Mouse (Mus musculus) embryonic facial prominence, embryonic 11.5 days (tissue): Measurements from ENCODE around the gene Sla2. TPM values are rescaled to one million over a fixed set of nuclear protein-coding genes. Genes with fewer than 3 reads are reported as not detected.
"Not testable (repeated sequence)": the region's sequence is repeated elsewhere in the genome, so short reads cannot be mapped to it uniquely, and the experiment has no call there.

Source experiments
- ATAC-seq: fragments of 200-750 bp; cut with Nextera tagmentation; replicated peaks from 2 replicates; pipeline ENCODE4 v1.8.0; 2017; ENCODE audit warnings: low read depth; ENCODE audit not compliant: insufficient number of reproducible peaks, low FRiP score, low TSS enrichment
- DNase-seq: peaks from one replicate; pipeline ENCODE4 v3.0.0-alpha.2; 2015; ENCODE audit warnings: low spot score
- H3K27ac ChIP-seq: fragments of 300-500 bp; sonication (generic); replicated peaks from 2 replicates; pipeline ENCODE4 v1.5.1; 2014; ENCODE audit warnings: mild to moderate bottlenecking, low read depth, low read length, control low read depth
- H3K27me3 ChIP-seq: fragments of 300-500 bp; sonication (generic); 2 replicates; pipeline ENCODE4 v1.6.1; 2014; ENCODE audit warnings: mild to moderate bottlenecking, low read length, moderate library complexity, mixed read lengths; ENCODE audit not compliant: control insufficient read depth, insufficient read depth
- H3K36me3 ChIP-seq: fragments of 300-500 bp; sonication (generic); replicated peaks from 2 replicates; pipeline ENCODE4 v1.6.1; 2014; ENCODE audit warnings: low read depth, mild to moderate bottlenecking, low read length, moderate library complexity, mixed read lengths; ENCODE audit not compliant: control insufficient read depth, insufficient read depth
- H3K4me1 ChIP-seq: fragments of 300-500 bp; sonication (generic); 2 replicates; pipeline ENCODE4 v1.6.1; 2014; ENCODE audit warnings: low read length, mixed read lengths; ENCODE audit not compliant: control insufficient read depth, insufficient read depth
- H3K4me2 ChIP-seq: fragments of 300-500 bp; sonication (generic); 2 replicates; pipeline ENCODE4 v1.6.1; 2014; ENCODE audit warnings: low read depth, mild to moderate bottlenecking, control low read depth, low read length, moderate library complexity
- H3K4me3 ChIP-seq: fragments of 300-500 bp; sonication (generic); 2 replicates; pipeline ENCODE4 v1.5.1; 2014; ENCODE audit warnings: low read depth, low read length, control low read depth
- H3K9ac ChIP-seq: fragments of 300-500 bp; sonication (generic); replicated peaks from 2 replicates; pipeline ENCODE4 v1.6.1; 2014; ENCODE audit warnings: mild to moderate bottlenecking, control low read depth, low read length
- H3K9me3 ChIP-seq: fragments of 300-500 bp; sonication (generic); replicated peaks from 2 replicates; pipeline ENCODE4 v1.6.1; 2016; ENCODE audit warnings: mild to moderate bottlenecking, low read length, inconsistent platforms, mixed read lengths; ENCODE audit not compliant: control insufficient read depth
- WGBS: fragments of 180-500 bp; shearing (Covaris S2); extraction: QIAGEN DNeasy Blood & Tissue Kit; methylation state at CpG from one replicate; pipeline ENCODE4 v1.1.7; 2014; 5-methylcytosine and 5-hydroxymethylcytosine counted together
- polyA plus RNA-seq: library from polyadenylated mRNA; unstranded; fragments of >200 nt; fragmentation: Nextera tagmentation; extraction: Ambion mirVana; gene quantifications from 2 replicates; pipeline ENCODE4 v1.2.1, GENCODE M21; 2014

Sla2 gene
- polyA plus RNA-seq, 1 experiment from 2014 or later, result 0.48 TPM

- DNase-seq, H3K27me3 ChIP-seq, H3K36me3 ChIP-seq, H3K4me3 ChIP-seq, H3K4me2 ChIP-seq, H3K4me1 ChIP-seq, H3K9me3 ChIP-seq, ATAC-seq, H3K27ac ChIP-seq, H3K9ac ChIP-seq: not testable (repeated sequence)
- 82% methylated on average over 3 of the region's 3 CpGs for WGBS
Measured at GRCm38 (mm10) chr2:156925611-156926010, 38.6 kb upstream of the Sla2 start.

GRCm38 (mm10) chr2:156925075-156925474 lies 38.1 kb upstream of the Sla2 start:
- H3K4me1 ChIP-seq, ATAC-seq, H3K27me3 ChIP-seq, DNase-seq, H3K9me3 ChIP-seq, H3K4me3 ChIP-seq, H3K27ac ChIP-seq, H3K4me2 ChIP-seq, H3K9ac ChIP-seq, H3K36me3 ChIP-seq: not testable (repeated sequence)
- WGBS, result 92% methylated on average over 4 of the region's 4 CpGs

GRCm38 (mm10) chr2:156924210-156924898 lies 37.4 kb upstream of the Sla2 start:
- DNase-seq (no peak), ATAC-seq (no peak)
- H3K4me1 ChIP-seq, result no peaks in the 10 kb centered on the region
- H3K27me3 ChIP-seq, result no peaks in the 10 kb centered on the region
- no peak overlapping the region for H3K4me2 ChIP-seq
- no peak overlapping the region for H3K4me3 ChIP-seq
- H3K27ac ChIP-seq, result no peak overlapping the region
- H3K9me3 ChIP-seq, result no peaks in the 10 kb centered on the region
- no peak overlapping the region for H3K9ac ChIP-seq
- 48% methylated on average over 3 of the region's 3 CpGs for WGBS
- no peaks in the 10 kb centered on the region for H3K36me3 ChIP-seq

- WGBS, result 87% methylated on average over 5 of the region's 5 CpGs
- DNase-seq, result no peak
Measured at GRCm38 (mm10) chr2:156923057-156923456, 36.1 kb upstream of the Sla2 start.

GRCm38 (mm10) chr2:156919796-156920195 lies 32.8 kb upstream of the Sla2 start:
- no peak overlapping the region for H3K9ac ChIP-seq
- WGBS, result 59% methylated on average over 2 of the region's 2 CpGs
- H3K4me3 ChIP-seq, result no peak overlapping the region
- H3K9me3 ChIP-seq, result no peaks in the 10 kb centered on the region
- no peak overlapping the region for H3K27ac ChIP-seq
- ATAC-seq, result no peak
- no peak for DNase-seq
- no peak overlapping the region for H3K4me2 ChIP-seq
- H3K27me3 ChIP-seq, result no peaks in the 10 kb centered on the region
- no peaks in the 10 kb centered on the region for H3K4me1 ChIP-seq
- no peaks in the 10 kb centered on the region for H3K36me3 ChIP-seq

More at GRCm38 (mm10) chr2:156923057-156923456, 36.1 kb upstream of the Sla2 start:
- H3K27me3 ChIP-seq, result no peaks in the 10 kb centered on the region
- H3K4me2 ChIP-seq, result no peak overlapping the region
- H3K9me3 ChIP-seq, result no peaks in the 10 kb centered on the region
- no peak overlapping the region for H3K27ac ChIP-seq
- no peak overlapping the region for H3K4me3 ChIP-seq
- H3K4me1 ChIP-seq, result no peaks in the 10 kb centered on the region
- no peaks in the 10 kb centered on the region for H3K36me3 ChIP-seq
- no peak for ATAC-seq
- H3K9ac ChIP-seq, result no peak overlapping the region

GRCm38 (mm10) chr2:156919191-156919590 lies 32.2 kb upstream of the Sla2 start:
- H3K4me2 ChIP-seq, ATAC-seq, H3K4me1 ChIP-seq, H3K27me3 ChIP-seq, H3K36me3 ChIP-seq, H3K9me3 ChIP-seq, H3K27ac ChIP-seq, H3K4me3 ChIP-seq, H3K9ac ChIP-seq, DNase-seq: not testable (repeated sequence)
- WGBS, result 91% methylated on average over 11 of the region's 11 CpGs

GRCm38 (mm10) chr2:156918562-156918961 lies 31.6 kb upstream of the Sla2 start:
- H3K36me3 ChIP-seq, result no peaks in the 10 kb centered on the region
- WGBS, result 66% methylated on average over 4 of the region's 4 CpGs
- ATAC-seq, result no peak

GRCm38 (mm10) chr2:156916419-156917125 lies 29.6 kb upstream of the Sla2 start:
- Histone ChIP-seq H3K9me3 (no peaks in the 10 kb centered on the region), H3K36me3 (no peaks in the 10 kb centered on the region), H3K4me1 (no peaks in the 10 kb centered on the region), H3K27ac (no peak overlapping the region), H3K4me2 (no peak overlapping the region), H3K4me3 (no peak overlapping the region), H3K27me3 (no peaks in the 10 kb centered on the region), H3K9ac (no peak overlapping the region)
- no peak for ATAC-seq
- WGBS, result 78% methylated on average over 3 of the region's 3 CpGs
- DNase-seq, result no peak

More at GRCm38 (mm10) chr2:156918562-156918961, 31.6 kb upstream of the Sla2 start:
- no peaks in the 10 kb centered on the region for H3K4me1 ChIP-seq
- no peaks in the 10 kb centered on the region for H3K9me3 ChIP-seq
- H3K4me2 ChIP-seq, result no peak overlapping the region
- H3K27me3 ChIP-seq, result no peaks in the 10 kb centered on the region
- no peak overlapping the region for H3K9ac ChIP-seq
- no peak for DNase-seq
- H3K27ac ChIP-seq, result no peak overlapping the region
- no peak overlapping the region for H3K4me3 ChIP-seq
